Mouse (Mus musculus) heart, adult 2 months (tissue): ENCODE measurements at regions not wholly inside any gene's neighbourhood (a gene's known extent, or its start where the extent isn't known, plus 50 kb on each side); places are given as distances from the start of the nearest gene placed in this dataset.

Experiments
- EP300 ChIP-seq: fragments of 200-500 bp; IDR thresholded peaks from 2 replicates; pipeline ENCODE4 v1.6.1; 2011; ENCODE audit warnings: low read depth, low read length, control low read depth; ENCODE audit not compliant: insufficient read depth
- POLR2A ChIP-seq: fragments of 200-500 bp; IDR thresholded peaks from 2 replicates; pipeline ENCODE4 v1.6.1; 2011; ENCODE audit warnings: mild to moderate bottlenecking, low read depth, low read length, control low read depth; ENCODE audit not compliant: insufficient read depth

- TF ChIP-seq POLR2A (no peak), EP300 (no peak)
Measured at GRCm38 (mm10) chr14:17205691-17206090, 386.7 kb upstream of the Rarb start.
